Mouse (Mus musculus): Measurements from ENCODE around the gene Slc51a. TPM values are rescaled to one million over a fixed set of nuclear protein-coding genes. Genes with fewer than 3 reads are reported as not detected.
A peak's percentile ranks its signal among the peaks of the same experiment; 100 is the strongest.

Gene Slc51a
- polyA plus RNA-seq, 1 experiment: 0.19 TPM

GRCm38 (mm10) chr16:32441432-32441831, 46.2 kb downstream of the Slc51a start:
- Histone ChIP-seq H3K4me3 (ENCODE audit: insufficient read depth, low read length) (no peak overlapping the region), H3K27ac (ENCODE audit: insufficient read depth, low read length) (no peak overlapping the region), H3K4me1 (ENCODE audit: control insufficient read depth, insufficient read depth, low read length) (no peaks in the 10 kb centered on the region)
- TF ChIP-seq POLR2A (IDR thresholded peaks at IDR 0.05; ENCODE audit: low read depth, low read length) (no peak), CTCF (IDR thresholded peaks at IDR 0.05; ENCODE audit: borderline replicate concordance, insufficient read depth, low read length) (no peak)

- Histone ChIP-seq H3K4me3 (ENCODE audit: insufficient read depth, low read length) (no peak overlapping the region), H3K4me1 (ENCODE audit: control insufficient read depth, insufficient read depth, low read length) (no peaks in the 10 kb centered on the region), H3K27ac (ENCODE audit: insufficient read depth, low read length) (no peak overlapping the region)
- TF ChIP-seq POLR2A (IDR thresholded peaks at IDR 0.05; ENCODE audit: low read depth, low read length) (no peak), CTCF (IDR thresholded peaks at IDR 0.05; ENCODE audit: borderline replicate concordance, insufficient read depth, low read length) (no peak)
Observed at GRCm38 (mm10) chr16:32437266-32437665, 50.4 kb downstream of the Slc51a start.

GRCm38 (mm10) chr16:32436657-32437056, 51.0 kb downstream of the Slc51a start:
- Histone ChIP-seq H3K27ac (ENCODE audit: insufficient read depth, low read length) (no peak overlapping the region), H3K4me3 (ENCODE audit: insufficient read depth, low read length) (no peak overlapping the region), H3K4me1 (ENCODE audit: control insufficient read depth, insufficient read depth, low read length) (no peaks in the 10 kb centered on the region)
- TF ChIP-seq POLR2A (IDR thresholded peaks at IDR 0.05; ENCODE audit: low read depth, low read length): no peak
- TF ChIP-seq CTCF (IDR thresholded peaks at IDR 0.05; ENCODE audit: borderline replicate concordance, insufficient read depth, low read length): no peak

GRCm38 (mm10) chr16:32434691-32435090, 53.0 kb downstream of the Slc51a start:
- Histone ChIP-seq H3K27ac (ENCODE audit: insufficient read depth, low read length) (no peak overlapping the region), H3K4me1 (ENCODE audit: control insufficient read depth, insufficient read depth, low read length) (no peaks in the 10 kb centered on the region), H3K4me3 (ENCODE audit: insufficient read depth, low read length) (no peak overlapping the region)
- TF ChIP-seq CTCF (IDR thresholded peaks at IDR 0.05; ENCODE audit: borderline replicate concordance, insufficient read depth, low read length) (no peak), POLR2A (IDR thresholded peaks at IDR 0.05; ENCODE audit: low read depth, low read length) (no peak)

GRCm38 (mm10) chr16:32434066-32434465, 53.6 kb downstream of the Slc51a start:
- TF ChIP-seq POLR2A (IDR thresholded peaks at IDR 0.05; ENCODE audit: low read depth, low read length) (no peak), CTCF (IDR thresholded peaks at IDR 0.05; ENCODE audit: borderline replicate concordance, insufficient read depth, low read length) (no peak)
- no peak overlapping the region for H3K4me3 ChIP-seq (ENCODE audit: insufficient read depth, low read length)
- no peaks in the 10 kb centered on the region for H3K4me1 ChIP-seq (ENCODE audit: control insufficient read depth, insufficient read depth, low read length)
- H3K27ac ChIP-seq (ENCODE audit: insufficient read depth, low read length): no peak overlapping the region

GRCm38 (mm10) chr16:32433138-32433537, 54.5 kb downstream of the Slc51a start:
- no peaks in the 10 kb centered on the region for H3K4me1 ChIP-seq (ENCODE audit: control insufficient read depth, insufficient read depth, low read length)
- TF ChIP-seq CTCF (IDR thresholded peaks at IDR 0.05; ENCODE audit: borderline replicate concordance, insufficient read depth, low read length) (no peak), POLR2A (IDR thresholded peaks at IDR 0.05; ENCODE audit: low read depth, low read length) (no peak)
- no peak overlapping the region for H3K27ac ChIP-seq (ENCODE audit: insufficient read depth, low read length)
- no peak overlapping the region for H3K4me3 ChIP-seq (ENCODE audit: insufficient read depth, low read length)

GRCm38 (mm10) chr16:32431926-32432325, 55.8 kb downstream of the Slc51a start:
- TF ChIP-seq POLR2A (IDR thresholded peaks at IDR 0.05; ENCODE audit: low read depth, low read length) (no peak), CTCF (IDR thresholded peaks at IDR 0.05; ENCODE audit: borderline replicate concordance, insufficient read depth, low read length) (no peak)
- H3K27ac ChIP-seq (ENCODE audit: insufficient read depth, low read length): no peak overlapping the region
- no peaks in the 10 kb centered on the region for H3K4me1 ChIP-seq (ENCODE audit: control insufficient read depth, insufficient read depth, low read length)
- H3K4me3 ChIP-seq (ENCODE audit: insufficient read depth, low read length): peak overlapping the region; percentile 94; the same call in 1 of the 2 replicates

GRCm38 (mm10) chr16:32431047-32431591, 56.6 kb downstream of the Slc51a start:
- Histone ChIP-seq H3K4me3 (ENCODE audit: insufficient read depth, low read length) (peak overlapping the region; percentile 94), H3K4me1 (ENCODE audit: control insufficient read depth, insufficient read depth, low read length) (no peaks in the 10 kb centered on the region), H3K27ac (ENCODE audit: insufficient read depth, low read length) (0 out of 2 replicates have a peak overlapping the region, but pooled peaks have one; percentile 14)
- TF ChIP-seq CTCF (IDR thresholded peaks at IDR 0.05; ENCODE audit: borderline replicate concordance, insufficient read depth, low read length) (no peak), POLR2A (IDR thresholded peaks at IDR 0.05; ENCODE audit: low read depth, low read length) (no peak)

GRCm38 (mm10) chr16:32430474-32431046, 57.1 kb downstream of the Slc51a start, which contains the start of gene Pcyt1a:
Pcyt1a (plus strand) TSS chr16:32430921.
- Histone ChIP-seq H3K4me1 (ENCODE audit: control insufficient read depth, insufficient read depth, low read length) (no peaks in the 10 kb centered on the region), H3K4me3 (ENCODE audit: insufficient read depth, low read length) (peak within 1 kb of the TSS; percentile 94), H3K27ac (ENCODE audit: insufficient read depth, low read length) (peak within 1 kb of the TSS; percentile 69)
- TF ChIP-seq POLR2A (IDR thresholded peaks at IDR 0.05; ENCODE audit: low read depth, low read length) (peak; percentile 73), CTCF (IDR thresholded peaks at IDR 0.05; ENCODE audit: borderline replicate concordance, insufficient read depth, low read length) (no peak)

GRCm38 (mm10) chr16:32427506-32427905, 60.2 kb downstream of the Slc51a start:
- TF ChIP-seq POLR2A (IDR thresholded peaks at IDR 0.05; ENCODE audit: low read depth, low read length) (no peak), CTCF (IDR thresholded peaks at IDR 0.05; ENCODE audit: borderline replicate concordance, insufficient read depth, low read length) (no peak)
- no peak overlapping the region for H3K27ac ChIP-seq (ENCODE audit: insufficient read depth, low read length)
- H3K4me3 ChIP-seq (ENCODE audit: insufficient read depth, low read length): no peak overlapping the region
- no peaks in the 10 kb centered on the region for H3K4me1 ChIP-seq (ENCODE audit: control insufficient read depth, insufficient read depth, low read length)

Other genes with a start within 250 kb of the Slc51a start
- 12.4 and 16.1 TPM in 2 replicates for gene Fbxo45, start 240.7 kb downstream of the Slc51a start, polyA plus RNA-seq (2011; ENCODE audit: insufficient read length, low read depth, missing spikeins)
- gene Wdr53, start 240.7 kb downstream of the Slc51a start, polyA plus RNA-seq (2011; ENCODE audit: insufficient read length, low read depth, missing spikeins): 11.1 and 11.3 TPM in 2 replicates
- not detected in 2 replicates for gene Smco1, start 216.4 kb downstream of the Slc51a start, polyA plus RNA-seq (2011; ENCODE audit: insufficient read length, low read depth, missing spikeins)
- gene Rnf168, start 210.4 kb downstream of the Slc51a start, polyA plus RNA-seq (2011; ENCODE audit: insufficient read length, low read depth, missing spikeins): 20.2 and 27.4 TPM in 2 replicates
- gene Ubxn7, start 155.6 kb downstream of the Slc51a start, polyA plus RNA-seq (2011; ENCODE audit: insufficient read length, low read depth, missing spikeins): 36.6 and 37.7 TPM in 2 replicates
- not detected in 2 replicates for gene Tm4sf19, start 87.4 kb downstream of the Slc51a start, polyA plus RNA-seq (2011; ENCODE audit: insufficient read length, low read depth, missing spikeins)
- 16.1 and 21.1 TPM in 2 replicates for gene Tctex1d2, start 68.2 kb downstream of the Slc51a start, polyA plus RNA-seq (2011; ENCODE audit: insufficient read length, low read depth, missing spikeins)
- gene Pcyt1a, start 57.0 kb downstream of the Slc51a start, polyA plus RNA-seq (2011; ENCODE audit: insufficient read length, low read depth, missing spikeins): 43.6 and 45.2 TPM in 2 replicates
- gene Zdhhc19, start 8.4 kb upstream of the Slc51a start, polyA plus RNA-seq (2011; ENCODE audit: insufficient read length, low read depth, missing spikeins): not detected in 2 replicates
- 38.0 and 44.5 TPM in 2 replicates for gene Tfrc, start 121.0 kb upstream of the Slc51a start, polyA plus RNA-seq (2011; ENCODE audit: insufficient read length, low read depth, missing spikeins)
- gene Tnk2, start 156.0 kb upstream of the Slc51a start, polyA plus RNA-seq (2011; ENCODE audit: insufficient read length, low read depth, missing spikeins): 92.4 and 144 TPM in 2 replicates
- gene Muc4, start 248.0 kb upstream of the Slc51a start, polyA plus RNA-seq (2011; ENCODE audit: insufficient read length, low read depth, missing spikeins): not detected in 2 replicates

All from embryonic fibroblast, embryonic 13.5 days (primary cell).